Mouse (Mus musculus) lung, postnatal 25 days (tissue): ENCODE measurements around the gene Cep164.
A peak's percentile ranks its signal among the peaks of the same experiment; 100 is the strongest.
"Not testable (repeated sequence)": the region's sequence is repeated elsewhere in the genome, so short reads cannot be mapped to it uniquely, and the experiment has no call there.

Source experiments
- DNase-seq: peaks from one replicate; pipeline ENCODE4 v3.0.0; 2022; ENCODE audit warnings: low spot score

The Cep164 gene

DNA sequence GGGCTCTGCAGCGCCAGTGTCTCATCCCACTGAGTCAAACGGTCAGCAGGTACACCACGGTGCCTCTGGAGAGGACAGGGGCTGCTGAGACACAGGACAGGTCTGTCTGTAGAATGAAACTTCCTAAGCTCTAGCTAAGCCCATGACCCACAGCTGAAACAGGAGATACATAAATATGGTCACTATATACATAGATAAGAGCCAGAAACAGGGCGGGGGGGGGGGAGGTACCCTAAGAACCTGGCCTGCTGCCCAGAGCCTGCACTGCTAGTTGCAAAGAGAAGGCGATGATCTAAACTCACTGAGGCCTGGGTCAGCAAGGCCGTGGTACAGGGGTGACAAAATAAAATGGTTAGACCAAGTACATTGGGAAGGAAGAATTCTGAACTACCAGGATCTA lies 40.9 kb downstream of the Cep164 start:
- DNase-seq, result no peak

DNA sequence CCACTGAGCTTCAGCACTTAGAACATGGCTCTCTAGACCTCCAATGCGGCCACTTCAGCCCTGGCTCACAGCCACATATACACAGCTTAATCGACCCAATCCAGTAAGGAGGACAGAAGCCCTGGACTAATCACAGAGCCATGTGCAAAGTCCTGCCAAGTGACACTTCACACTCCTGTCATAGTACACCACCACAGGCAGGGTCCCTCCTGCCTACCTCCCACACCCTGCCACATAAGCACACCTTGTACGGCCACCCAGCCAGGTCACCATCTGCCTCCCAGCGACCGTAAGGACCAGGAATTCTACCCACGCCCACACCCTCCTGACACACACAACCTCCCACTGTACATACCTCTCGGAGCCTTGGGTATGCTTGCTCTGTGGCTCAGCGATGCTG lies 41.4 kb downstream of the Cep164 start:
- DNase-seq, result no peak

DNA sequence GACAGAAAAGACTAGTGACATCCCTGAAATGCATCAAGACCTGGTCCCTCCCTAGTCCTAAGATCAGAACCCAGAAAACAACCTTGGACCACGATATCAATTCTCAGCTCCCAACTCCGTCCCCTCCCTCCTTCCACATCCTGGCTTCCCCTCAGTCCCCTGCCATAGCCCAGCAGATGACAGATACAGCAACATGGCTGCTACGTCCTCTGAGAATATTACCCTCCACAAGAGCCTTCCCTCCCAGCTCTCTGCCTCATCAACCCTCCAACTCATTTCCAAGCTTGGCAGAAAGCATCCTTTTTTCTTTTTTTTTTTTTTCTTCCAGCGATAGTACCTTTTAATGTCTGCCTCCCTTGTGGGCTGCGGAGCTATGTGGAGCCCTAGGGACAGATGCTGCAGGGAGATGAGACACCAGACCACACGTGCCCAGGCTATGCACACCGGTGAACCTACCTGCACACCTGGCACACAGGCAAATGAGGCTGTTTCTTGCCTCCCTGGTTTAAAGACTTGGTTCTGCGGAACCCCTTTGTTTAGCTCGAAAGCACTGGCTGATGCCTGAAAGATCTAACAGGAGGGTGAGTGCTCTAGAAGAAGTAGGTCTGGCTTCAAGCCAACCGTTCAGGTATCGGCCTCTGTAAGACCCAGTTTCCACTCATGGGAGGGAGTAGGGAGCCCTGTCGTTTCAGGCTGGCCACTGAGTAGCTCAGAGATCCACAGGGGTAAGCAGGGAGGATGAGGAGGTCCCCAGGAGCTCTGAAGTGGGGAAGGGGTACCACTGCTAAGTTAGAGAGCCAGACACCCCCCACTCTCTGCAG lies 45.0 kb downstream of the Cep164 start:
- DNase-seq, result no peak

DNA sequence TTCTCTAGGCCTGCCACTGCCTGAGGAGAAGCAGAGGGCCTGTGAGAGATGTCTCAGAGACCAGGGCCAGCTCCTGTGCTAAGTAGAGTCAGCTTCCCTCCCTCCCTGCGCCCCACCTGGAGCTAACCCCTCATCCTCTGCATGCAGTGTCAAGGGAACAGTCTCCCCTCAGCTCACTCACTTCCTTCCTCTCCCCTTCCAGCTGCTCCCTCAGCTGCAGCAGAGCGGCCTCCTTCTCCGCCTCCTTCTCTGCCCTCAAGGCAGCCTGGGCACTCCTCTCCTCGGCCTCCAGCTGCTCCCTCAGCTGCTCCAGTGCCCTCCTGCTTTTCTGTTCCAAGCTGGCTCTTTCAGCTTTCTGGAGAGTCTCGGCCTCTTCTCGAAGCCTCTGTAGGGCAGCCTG lies 49.3 kb downstream of the Cep164 start:
- no peak for DNase-seq

DNA sequence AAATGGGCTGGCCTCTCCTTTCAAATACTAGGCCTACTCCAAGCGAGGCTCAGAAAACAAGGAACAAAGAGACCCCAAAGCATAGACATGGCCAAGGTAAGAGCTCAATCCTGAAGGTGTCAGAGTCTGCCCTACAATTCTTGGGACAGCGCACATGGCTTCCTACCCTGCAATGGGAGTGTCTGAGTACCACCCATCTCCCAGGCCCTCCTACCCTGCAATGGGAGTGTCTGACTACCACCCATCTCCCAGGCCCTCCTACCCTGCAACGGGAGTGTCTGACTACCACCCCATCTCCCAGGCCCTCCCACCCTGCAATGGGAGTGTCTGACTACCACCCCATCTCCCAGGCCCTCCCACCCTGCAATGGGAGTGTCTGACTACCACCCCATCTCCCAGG lies 52.3 kb downstream of the Cep164 start:
- DNase-seq, result not testable (repeated sequence)

DNA sequence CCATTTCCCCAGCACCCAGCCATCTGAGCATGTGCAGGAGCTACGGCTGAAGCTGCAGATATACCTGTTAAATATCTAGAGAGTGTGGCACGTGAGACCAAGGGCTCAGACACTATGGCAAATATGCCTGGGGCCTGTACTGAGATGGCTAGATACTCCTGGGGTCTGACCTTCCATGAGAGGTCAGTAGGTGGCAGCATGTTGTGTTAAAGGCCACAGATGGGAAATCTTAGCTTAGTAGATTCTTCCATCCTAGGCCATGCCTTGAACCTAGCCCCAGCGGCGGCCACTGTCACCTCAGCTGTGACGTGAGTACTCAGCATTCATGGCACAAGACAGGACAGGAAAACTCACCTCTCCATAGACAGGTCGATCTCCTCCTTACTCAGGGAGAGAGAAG lies 54.4 kb downstream of the Cep164 start:
- DNase-seq, result no peak

DNA sequence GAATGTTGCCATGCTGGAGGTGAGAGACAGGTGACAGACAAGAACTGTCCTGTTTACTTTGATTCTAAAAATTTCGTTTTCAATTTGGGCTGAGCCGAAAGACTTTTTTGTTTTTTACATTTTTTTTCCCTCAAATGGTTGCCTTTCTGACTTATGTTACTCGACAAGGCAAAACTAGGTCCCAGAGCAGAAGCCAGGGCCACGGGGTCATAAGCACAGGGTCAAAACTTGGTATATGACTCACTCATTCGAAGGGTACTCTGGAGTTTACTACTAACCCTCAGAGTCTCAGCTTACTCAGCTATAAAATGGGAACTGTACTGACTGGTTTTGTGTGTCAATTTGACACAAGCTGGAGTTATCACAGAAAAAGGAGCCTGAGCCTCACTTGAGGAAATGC lies 58.9 kb downstream of the Cep164 start:
- DNase-seq, result no peak

DNA sequence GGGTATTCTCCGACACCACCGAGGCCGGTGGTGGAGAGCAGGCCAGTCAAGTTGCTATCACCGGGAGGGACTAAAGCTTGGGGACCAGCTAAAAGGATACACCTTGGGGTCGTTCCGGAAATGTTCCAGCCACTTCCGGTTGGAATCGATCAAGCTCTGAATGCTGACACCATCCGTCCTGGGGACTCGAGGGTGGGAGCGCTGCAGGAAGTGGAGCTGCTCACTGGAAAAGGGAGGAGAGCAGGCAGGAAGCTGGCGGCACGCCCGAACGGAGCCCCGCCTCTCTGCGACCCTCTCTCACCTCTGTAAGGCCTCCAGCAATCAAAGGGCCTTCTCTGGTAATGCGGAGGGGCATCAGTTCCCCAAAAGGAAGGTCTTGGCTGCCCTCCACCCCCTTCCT lies 60.1 kb downstream of the Cep164 start:
- DNase-seq, result no peak

DNA sequence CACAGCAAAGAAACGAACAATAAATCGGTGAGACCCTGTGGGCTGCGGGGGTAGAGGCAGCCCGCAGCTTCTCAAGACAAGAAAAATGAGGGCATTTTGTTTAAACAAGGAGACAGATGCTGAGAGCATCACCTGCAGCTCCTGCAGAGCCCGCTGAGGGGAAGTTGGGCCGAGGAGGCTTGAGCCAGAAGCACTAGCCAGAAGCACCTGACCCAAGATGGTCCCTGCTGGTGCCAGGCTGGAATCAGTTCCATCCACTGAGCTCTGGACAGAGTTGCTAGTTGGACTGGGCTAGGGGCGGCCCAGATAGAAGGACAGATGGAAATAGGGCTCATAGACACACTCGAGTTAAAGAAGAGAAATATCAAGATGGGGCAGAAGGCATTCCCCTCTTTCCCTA lies 61.3 kb downstream of the Cep164 start:
- no peak for DNase-seq

DNA sequence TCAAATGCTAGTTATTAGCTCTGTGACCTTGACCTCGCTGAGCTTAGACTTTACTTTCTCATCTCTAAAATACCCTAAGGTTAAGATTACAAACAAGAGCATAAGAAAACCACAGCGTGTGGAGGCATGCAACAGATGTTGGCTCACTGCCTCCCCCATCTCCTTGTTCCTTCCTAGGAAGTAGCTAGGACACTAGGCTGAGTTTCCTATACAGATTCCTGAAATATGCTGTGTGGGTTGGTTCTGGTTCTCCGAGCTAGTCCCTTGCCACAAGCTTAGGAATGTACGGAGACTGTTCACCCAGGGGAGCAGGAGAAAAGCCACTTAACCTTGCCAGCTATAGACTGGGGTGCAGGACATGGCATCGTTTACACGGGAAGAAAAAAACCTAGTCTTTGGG lies 62.3 kb downstream of the Cep164 start:
- no peak for DNase-seq

DNA sequence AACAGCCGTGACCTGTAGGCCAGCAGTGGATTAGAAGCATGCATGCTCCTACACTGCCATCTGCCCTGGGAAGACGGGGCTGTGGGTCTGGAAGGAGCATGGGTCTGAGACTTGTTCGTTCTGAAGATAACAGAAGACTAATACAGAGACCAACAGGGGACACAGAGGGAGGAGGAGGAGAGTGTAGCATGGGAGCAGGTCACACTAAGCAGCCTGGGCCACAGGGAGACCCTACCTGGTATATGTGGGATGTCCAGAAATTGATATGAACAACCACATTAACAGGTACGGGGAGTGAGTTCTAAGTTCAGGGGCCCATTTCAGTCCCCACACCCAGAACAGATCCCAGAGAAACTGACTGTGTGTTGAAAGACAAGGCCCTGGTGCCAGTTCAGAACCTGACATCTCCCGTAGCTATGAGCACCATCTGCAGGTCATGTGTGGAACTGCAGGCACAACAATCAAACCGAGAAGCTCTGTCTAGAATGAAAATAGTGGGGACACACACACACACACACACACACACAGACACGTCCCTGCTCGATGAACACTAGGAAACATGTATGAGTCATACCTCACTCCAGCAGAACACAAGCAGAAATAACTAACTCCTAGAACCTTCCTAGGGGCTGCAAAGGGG lies 73.9 kb downstream of the Cep164 start:
- peak; percentile 37 for DNase-seq

DNA sequence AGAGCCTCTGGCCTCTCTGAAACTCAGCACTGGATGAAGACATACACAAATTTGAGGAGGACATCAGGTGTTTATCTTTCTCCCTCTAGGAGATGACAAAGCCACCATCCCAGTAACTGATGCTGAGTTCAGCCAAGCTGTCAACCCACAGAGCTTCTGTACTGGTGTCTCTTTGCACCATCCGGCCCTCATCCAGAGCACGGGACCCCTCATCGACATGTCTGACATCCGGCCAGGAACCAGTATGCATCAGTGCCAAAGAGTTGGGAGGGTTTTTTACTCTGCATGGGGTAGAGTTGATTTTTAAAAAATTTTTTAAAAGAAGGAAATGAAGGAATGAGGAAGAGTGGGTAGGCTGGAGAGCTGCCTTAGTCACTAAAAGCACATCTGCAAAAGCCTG lies 78.6 kb downstream of the Cep164 start:
- no peak for DNase-seq

DNA sequence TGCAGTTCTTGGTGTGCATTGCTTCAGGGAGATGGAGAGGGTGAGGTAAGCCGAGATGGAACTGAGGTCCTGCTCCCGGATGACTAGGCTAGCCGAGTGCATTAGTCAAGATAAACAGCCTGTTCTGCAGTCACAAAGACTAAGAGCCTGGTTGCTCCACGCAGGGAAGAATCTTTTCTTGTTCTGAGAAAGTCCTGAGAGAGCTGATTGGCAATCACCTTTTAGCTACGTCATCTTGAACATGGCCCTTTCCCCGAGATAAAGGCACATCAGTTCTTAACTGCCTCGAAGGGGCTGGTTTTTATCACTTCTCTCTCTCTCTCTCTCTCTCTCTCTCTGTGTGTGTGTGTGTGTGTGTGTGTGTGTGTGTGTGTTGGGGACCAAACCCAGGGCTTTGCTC lies 83.0 kb downstream of the Cep164 start:
- DNase-seq, result no peak

DNA sequence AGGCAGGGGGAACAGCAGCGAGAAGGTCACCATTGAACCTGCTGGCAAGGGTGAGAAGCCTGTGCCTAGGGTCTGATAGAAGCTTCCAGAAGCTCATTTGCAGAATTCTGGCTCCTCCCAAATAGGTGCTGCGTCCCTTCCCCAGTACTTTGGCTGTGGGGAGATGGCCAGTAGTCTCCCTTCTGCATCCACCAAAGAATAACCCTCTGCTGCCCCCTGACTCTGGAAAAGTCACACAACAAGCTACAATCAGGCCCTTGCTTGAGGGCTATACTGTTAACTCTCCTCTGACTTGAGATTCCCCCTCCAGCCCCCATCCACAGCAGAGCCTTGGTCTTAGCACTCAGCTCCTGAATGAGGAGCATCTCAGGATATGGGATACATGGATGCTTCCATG lies 87.9 kb downstream of the Cep164 start:
- DNase-seq, result no peak

DNA sequence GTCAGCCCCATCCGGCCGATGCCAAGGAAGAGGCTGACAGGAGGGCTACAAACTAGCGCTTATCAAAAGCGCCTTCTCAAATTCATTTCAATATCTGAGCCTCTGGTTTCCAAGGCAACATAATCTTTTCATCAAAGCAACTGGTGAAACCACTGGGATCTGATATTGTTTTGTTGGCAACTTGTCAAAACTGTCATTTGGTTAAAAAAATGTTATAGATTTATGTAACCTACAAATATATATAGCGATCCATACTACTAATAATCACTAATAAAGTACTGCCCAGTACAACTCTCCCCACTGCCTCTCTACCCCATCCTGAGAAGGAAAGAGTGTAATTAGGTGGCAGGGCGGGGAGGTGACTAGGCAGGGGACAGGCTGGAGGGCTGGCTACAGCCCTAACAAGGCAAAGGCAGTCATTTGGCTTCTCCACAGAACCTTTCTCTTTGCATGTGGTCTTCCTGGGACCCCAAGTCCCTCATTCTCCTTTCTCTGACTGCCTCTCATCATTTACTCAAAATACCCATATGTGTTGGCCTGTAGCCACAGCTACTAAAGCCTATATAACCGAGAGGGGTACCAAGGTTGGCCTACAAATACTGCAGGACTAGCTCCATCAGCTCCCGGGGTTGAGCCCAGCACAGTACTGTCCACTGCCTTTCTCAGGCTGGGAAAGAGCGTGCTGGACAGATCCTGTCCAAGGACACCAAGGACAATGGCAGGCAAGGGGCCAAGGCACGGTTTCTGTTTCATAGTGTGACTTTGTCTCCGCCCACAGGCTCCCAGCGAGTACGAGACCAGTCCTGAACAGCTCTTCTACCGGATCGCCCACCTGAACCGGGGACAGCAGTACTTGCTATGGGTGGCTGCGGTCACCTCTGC lies 88.5 kb downstream of the Cep164 start:
- peak; percentile 8 for DNase-seq

DNA sequence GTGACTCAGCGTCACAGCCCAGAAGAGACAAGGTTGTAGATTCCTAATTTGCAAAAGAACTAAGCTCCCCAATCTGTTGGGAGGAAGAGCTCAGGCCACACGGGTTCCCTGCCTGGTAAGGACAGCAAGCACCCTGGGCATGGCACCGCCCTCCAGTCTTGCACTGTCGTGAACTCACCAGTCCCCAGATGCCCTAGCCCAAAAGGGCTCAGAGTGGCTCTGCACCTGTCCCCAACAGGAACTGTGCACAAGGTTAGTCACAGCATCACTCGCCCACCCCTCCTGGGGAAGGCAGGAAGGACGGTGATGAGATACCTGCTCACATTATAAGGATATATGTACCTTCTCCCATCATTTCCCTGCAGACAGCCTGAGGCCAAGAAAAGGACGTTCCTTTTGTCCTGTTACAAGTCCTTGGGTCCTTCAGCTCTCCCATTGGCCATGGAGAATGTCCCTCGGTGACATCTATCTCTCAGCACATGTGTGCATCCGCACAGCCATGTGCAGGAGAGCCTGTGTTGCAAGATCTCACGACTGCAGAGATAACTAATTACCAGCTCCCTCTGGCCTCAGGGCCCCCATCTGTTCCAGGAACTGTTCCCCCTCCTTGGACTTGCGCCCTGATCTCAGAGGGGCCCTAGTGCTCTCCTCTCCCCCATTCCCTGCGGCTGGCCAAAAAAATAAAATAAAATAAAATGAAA lies 89.3 kb downstream of the Cep164 start:
- DNase-seq, result no peak

DNA sequence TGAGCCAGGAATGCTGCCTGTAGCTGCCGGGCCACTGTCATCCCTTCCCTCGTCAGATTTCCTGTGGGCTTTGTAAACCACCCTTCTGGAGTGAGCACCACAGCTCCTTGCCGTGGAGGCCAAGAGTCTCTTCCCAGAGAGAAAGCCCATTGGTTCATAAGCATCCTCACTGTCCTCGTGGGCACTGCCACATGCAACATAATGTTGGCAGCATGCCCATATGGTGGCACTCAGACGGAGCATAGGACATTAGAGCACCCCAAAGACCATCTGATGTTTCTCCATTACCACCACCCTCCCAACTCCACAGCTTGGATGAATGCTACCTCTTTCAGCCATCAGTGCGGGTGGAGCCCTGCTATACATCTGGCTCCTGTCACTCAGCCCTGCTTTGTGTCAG lies 95.2 kb downstream of the Cep164 start:
- no peak for DNase-seq

DNA sequence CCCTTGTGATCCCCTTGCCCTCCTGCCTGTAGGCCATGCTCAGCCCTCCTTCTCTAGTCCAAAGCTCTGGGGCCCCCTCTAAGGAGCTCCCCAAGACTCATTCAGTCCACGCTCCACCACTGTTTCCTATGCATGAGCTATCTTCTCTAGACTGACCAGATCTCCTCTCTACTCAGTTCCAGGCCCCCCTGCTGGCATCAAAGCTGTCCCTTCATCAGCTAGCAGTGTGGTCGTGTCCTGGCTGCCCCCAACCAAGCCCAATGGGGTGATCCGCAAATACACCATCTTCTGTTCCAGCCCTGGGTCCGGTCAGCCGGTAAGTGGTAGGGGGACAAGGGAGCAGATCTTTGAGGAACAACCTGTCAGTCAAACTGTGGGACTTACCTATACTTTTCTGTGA lies 96.6 kb downstream of the Cep164 start:
- no peak for DNase-seq

DNA sequence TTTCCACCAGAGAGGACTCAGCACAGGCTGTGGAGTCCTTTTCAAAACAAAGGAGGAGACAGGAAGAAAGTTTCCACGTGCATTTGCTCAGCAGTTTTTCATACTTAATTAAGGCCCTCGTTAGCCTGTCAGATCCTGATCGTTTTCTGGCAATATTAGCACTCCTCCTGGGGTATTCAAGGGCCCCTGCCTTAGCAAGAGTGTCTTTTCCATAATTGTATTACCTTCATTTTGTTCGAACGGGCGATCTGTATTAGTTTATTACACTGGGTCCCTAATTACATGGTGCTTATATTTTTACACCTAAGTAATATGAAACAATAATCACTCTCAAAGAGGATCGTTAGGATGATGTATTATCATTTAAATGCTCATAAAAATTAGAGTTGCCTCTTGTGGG lies 108.5 kb downstream of the Cep164 start:
- no peak for DNase-seq
